Mouse (Mus musculus) neural tube, embryonic 14.5 days (tissue): ENCODE measurements at regions not wholly inside any gene's neighbourhood (a gene's known extent, or its start where the extent isn't known, plus 50 kb on each side); places are given as distances from the start of the nearest gene placed in this dataset.

Experiments used
- ATAC-seq: fragments of 200-750 bp; cut with Nextera tagmentation; 2 replicates; pipeline ENCODE4 v1.8.0; 2017; ENCODE audit warnings: low read depth, mild to moderate bottlenecking, moderate TSS enrichment, moderate library complexity
- H3K27ac ChIP-seq: fragments of 300-500 bp; sonication (generic); 2 replicates; pipeline ENCODE4 v1.5.1; 2014; ENCODE audit warnings: low read depth, mild to moderate bottlenecking, control low read depth, low read length, moderate library complexity, mixed read lengths
- H3K27me3 ChIP-seq: fragments of 300-500 bp; sonication (generic); 2 replicates; pipeline ENCODE4 v1.6.1; 2014; ENCODE audit warnings: low read length; ENCODE audit not compliant: control insufficient read depth, insufficient read depth
- H3K36me3 ChIP-seq: fragments of 300-500 bp; sonication (generic); 2 replicates; pipeline ENCODE4 v1.6.1; 2014; ENCODE audit warnings: low read length, mixed read lengths; ENCODE audit not compliant: control insufficient read depth, insufficient read depth
- H3K4me1 ChIP-seq: fragments of 300-500 bp; sonication (generic); 2 replicates; pipeline ENCODE4 v1.6.1; 2014; ENCODE audit warnings: low read length; ENCODE audit not compliant: control insufficient read depth, insufficient read depth
- H3K4me2 ChIP-seq: fragments of 300-500 bp; sonication (generic); 2 replicates; pipeline ENCODE4 v1.6.1; 2014; ENCODE audit warnings: mild to moderate bottlenecking, low read depth, low read length, control low read depth
- H3K4me3 ChIP-seq: fragments of 300-500 bp; sonication (generic); 2 replicates; pipeline ENCODE4 v1.5.1; 2014; ENCODE audit warnings: low read depth, low read length, control low read depth, mixed read lengths
- H3K9ac ChIP-seq: fragments of 300-500 bp; sonication (generic); replicated peaks from 2 replicates; pipeline ENCODE4 v1.6.1; 2014; ENCODE audit warnings: low read depth, mild to moderate bottlenecking, control low read depth, low read length, mixed read lengths
- H3K9me3 ChIP-seq: fragments of 300-500 bp; sonication (generic); 2 replicates; pipeline ENCODE4 v1.6.1; 2016; ENCODE audit warnings: low read length; ENCODE audit not compliant: control insufficient read depth
- WGBS: fragments of 180-500 bp; shearing (Covaris S2); extraction: QIAGEN DNeasy Blood & Tissue Kit; methylation state at CpG from one replicate; pipeline ENCODE4 v1.1.7; 2014; 5-methylcytosine and 5-hydroxymethylcytosine counted together

DNA sequence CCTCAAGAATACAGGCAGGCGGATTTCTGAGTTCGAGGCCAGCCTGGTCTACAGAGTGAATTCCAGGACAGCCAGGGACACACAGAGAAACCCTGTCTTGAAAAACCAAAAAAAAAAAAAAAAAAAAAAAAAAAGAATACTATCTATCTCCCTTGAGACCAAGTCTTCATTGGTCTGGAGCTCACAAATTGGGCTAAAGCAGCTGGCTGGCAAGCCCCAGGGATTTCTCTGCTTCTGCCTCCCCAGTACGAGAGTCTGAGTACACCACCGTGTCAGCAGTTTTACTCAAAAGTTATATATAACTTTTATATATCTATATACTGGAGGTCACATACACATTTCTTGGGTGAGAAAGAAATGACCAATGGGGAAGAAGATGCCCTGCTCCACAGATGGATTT, 229.2 kb downstream of the Zfp36l1 start:
- Histone ChIP-seq H3K9ac (no peak overlapping the region), H3K27ac (no peak overlapping the region), H3K4me1 (peaks cover 19% of the 10 kb centered on the region; the same call in 1 of the 2 replicates), H3K27me3 (no peaks in the 10 kb centered on the region), H3K4me2 (no peak overlapping the region), H3K9me3 (no peaks in the 10 kb centered on the region), H3K4me3 (no peak overlapping the region), H3K36me3 (no peaks in the 10 kb centered on the region)
- 93% methylated on average over 4 of the region's 4 CpGs for WGBS
- ATAC-seq = no peak

DNA sequence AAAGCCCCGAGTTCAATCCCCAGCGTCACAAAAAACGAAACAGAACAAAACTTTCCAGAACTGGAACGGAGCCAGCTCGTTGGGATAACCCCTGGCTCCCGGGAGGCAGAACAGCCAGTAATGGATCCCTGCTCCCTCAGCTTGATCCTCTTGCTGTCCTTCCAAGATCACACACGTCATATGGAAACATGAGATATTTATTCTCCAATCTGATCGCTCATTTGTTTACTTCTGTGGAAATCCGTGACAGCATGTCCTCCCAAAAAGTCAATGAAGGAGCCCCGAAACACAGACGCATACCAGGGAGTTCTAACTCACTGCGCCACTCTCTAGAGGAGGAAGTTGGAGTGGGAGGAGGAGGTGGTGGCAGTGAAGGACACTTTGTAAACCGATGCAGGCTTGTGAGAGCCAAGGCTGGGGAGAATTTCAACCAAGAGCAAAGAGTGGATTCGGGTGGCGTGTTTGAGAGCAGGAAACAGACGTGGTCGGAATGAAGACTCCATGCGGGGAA, 232.0 kb downstream of the Zfp36l1 start:
- Histone ChIP-seq H3K27me3 (no peaks in the 10 kb centered on the region), H3K27ac (peak overlapping the region; percentile 23; the same call in 1 of the 2 replicates), H3K4me3 (no peak overlapping the region), H3K4me2 (no peak overlapping the region), H3K4me1 (peaks cover 16% of the 10 kb centered on the region; the same call in 1 of the 2 replicates), H3K9me3 (no peaks in the 10 kb centered on the region), H3K36me3 (no peaks in the 10 kb centered on the region), H3K9ac (no peak overlapping the region)
- ATAC-seq = no peak
- 48% methylated on average over 18 of the region's 18 CpGs for WGBS

DNA sequence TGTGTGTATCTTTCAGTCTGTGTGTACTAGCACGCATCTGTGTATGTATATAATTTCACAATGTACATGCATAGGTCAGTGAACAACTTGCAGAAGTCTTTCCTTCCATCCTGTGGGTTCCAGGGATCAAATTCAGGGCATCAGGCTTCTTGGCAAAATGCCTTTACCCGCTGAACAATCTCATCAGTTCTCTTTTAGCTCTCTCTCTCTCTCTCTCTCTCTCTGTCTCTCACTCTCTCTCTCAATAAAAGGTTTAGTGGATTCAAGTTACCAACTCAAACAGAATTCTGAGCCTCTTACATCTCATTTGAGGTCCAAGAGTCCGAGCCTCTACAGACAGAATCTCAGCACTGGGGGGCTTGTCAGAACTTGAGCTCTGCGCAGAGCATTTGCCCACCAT, 232.5 kb downstream of the Zfp36l1 start:
- Histone ChIP-seq H3K4me1 (peaks cover 16% of the 10 kb centered on the region; the same call in 1 of the 2 replicates), H3K9me3 (no peaks in the 10 kb centered on the region), H3K4me2 (no peak overlapping the region), H3K27ac (peak overlapping the region; percentile 23; the same call in 1 of the 2 replicates), H3K9ac (no peak overlapping the region), H3K36me3 (no peaks in the 10 kb centered on the region), H3K27me3 (no peaks in the 10 kb centered on the region), H3K4me3 (no peak overlapping the region)
- no peak for ATAC-seq
- 53% methylated on average over 4 of the region's 4 CpGs for WGBS

DNA sequence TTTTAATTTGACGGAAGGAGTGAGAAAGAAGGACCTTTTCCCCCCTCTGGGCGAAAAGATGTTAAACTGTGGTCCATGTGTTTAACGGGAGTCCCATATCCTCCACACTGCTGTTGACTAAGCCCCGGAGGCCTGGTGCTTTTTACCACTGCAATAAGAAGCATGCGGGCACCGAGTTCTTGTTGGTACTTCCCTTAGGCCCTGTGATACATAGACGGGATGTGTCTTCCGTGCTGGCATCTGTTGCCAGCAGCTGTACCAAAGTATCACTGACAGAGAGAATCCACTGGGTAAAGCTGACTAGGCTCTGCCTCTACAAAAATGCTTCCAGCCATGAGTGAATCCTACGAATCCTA, 232.9 kb downstream of the Zfp36l1 start:
- H3K27ac ChIP-seq = peak overlapping the region; percentile 61
- no peaks in the 10 kb centered on the region for H3K36me3 ChIP-seq
- H3K27me3 ChIP-seq = no peaks in the 10 kb centered on the region
- WGBS = 11% methylated on average over 9 of the region's 9 CpGs
- H3K4me2 ChIP-seq = no peak overlapping the region
- H3K4me3 ChIP-seq = no peak overlapping the region
- no peaks in the 10 kb centered on the region for H3K9me3 ChIP-seq
- peaks cover 16% of the 10 kb centered on the region; the same call in 1 of the 2 replicates for H3K4me1 ChIP-seq
- no peak overlapping the region for H3K9ac ChIP-seq
- peak; percentile 73 for ATAC-seq

DNA sequence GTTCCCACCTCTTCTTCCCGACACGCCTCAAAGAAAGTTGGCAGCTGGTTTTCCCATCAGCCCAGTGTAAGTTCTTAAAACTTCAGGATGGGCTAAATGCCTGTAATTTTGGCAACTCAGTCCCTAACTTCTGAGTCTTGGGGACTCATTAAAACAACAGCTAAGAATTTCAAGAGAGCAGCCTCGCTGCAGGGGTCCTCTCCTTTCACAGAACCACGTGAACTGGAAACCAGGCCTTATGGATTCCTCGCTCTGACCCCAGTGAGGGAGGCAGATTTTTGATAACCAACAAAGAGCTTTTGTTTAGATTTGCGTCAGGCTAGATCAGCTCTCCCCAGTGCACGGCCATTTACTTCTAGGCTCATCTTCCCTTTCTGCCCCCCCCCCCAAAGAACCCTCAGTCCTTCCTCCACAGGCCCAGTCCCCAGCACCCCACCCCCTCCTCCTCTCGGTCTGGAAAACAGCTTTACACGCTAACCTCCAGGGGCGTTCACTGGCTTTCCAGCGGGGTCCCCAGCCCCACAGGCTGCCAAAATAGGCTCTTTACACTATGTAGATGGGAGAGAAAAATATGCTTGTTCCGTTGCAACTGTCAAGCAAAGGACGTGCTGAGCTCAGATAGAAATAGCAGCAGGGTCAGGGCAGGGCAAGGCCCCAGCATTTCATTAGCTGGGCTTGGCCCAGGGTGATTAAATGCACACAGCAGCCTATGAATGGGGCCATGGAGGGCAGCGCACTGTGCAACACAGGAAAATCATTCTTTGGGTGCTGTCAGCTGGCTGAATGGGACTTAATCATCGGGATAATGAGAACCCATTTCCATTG, 233.5 kb downstream of the Zfp36l1 start:
- 4% methylated on average over 15 of the region's 15 CpGs for WGBS
- no peak overlapping the region; the same call in 1 of the 2 replicates for H3K4me2 ChIP-seq
- no peaks in the 10 kb centered on the region for H3K36me3 ChIP-seq
- H3K4me3 ChIP-seq = no peak overlapping the region
- H3K9ac ChIP-seq = no peak overlapping the region
- peak; percentile 92 for ATAC-seq
- H3K4me1 ChIP-seq = peaks cover 16% of the 10 kb centered on the region; the same call in 1 of the 2 replicates
- H3K27me3 ChIP-seq = no peaks in the 10 kb centered on the region
- H3K9me3 ChIP-seq = no peaks in the 10 kb centered on the region
- peak overlapping the region; percentile 61 for H3K27ac ChIP-seq

DNA sequence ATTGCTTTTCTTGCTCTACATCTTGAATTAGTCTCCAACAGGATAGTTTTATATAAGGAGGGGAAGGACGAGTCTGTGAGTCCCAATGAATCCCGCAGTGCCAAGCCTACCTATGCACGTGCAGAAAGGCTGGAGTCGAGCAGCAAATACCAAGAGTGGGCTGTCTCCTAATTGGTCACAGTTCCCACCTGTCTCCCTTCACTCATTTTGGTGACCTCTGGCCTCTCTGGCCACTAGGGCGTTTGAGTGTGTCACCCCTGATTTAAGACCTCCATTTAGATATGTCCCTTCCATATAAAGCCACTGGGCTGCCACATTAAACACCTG, 234.1 kb downstream of the Zfp36l1 start:
- H3K9ac ChIP-seq = no peak overlapping the region
- peak overlapping the region; percentile 61; the same call in 1 of the 2 replicates for H3K27ac ChIP-seq
- 21% methylated on average over 5 of the region's 5 CpGs for WGBS
- no peaks in the 10 kb centered on the region for H3K27me3 ChIP-seq
- peaks cover 16% of the 10 kb centered on the region; the same call in 1 of the 2 replicates for H3K4me1 ChIP-seq
- ATAC-seq = no peak
- H3K9me3 ChIP-seq = no peaks in the 10 kb centered on the region
- no peak overlapping the region for H3K4me2 ChIP-seq
- H3K4me3 ChIP-seq = no peak overlapping the region
- H3K36me3 ChIP-seq = no peaks in the 10 kb centered on the region

DNA sequence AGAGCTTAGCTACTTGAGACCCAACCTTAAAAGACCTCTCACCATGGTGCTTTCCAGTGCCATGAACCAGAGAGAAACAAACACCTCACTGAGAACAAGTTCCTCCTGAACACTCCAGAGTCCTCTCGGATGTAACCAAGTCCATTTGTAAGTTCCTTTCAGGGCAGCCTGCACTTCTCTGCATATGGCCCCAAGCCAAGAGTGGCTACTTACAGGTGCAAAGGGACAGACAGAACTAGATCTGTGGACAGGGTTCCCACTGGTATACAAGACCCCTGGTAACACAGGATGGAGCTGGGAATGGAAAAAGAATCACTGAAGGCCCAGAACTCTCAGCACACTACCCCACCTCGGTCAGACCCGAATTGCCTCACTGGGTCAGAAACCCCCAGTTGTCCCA, 234.7 kb downstream of the Zfp36l1 start:
- 82% methylated on average over 3 of the region's 3 CpGs for WGBS

DNA sequence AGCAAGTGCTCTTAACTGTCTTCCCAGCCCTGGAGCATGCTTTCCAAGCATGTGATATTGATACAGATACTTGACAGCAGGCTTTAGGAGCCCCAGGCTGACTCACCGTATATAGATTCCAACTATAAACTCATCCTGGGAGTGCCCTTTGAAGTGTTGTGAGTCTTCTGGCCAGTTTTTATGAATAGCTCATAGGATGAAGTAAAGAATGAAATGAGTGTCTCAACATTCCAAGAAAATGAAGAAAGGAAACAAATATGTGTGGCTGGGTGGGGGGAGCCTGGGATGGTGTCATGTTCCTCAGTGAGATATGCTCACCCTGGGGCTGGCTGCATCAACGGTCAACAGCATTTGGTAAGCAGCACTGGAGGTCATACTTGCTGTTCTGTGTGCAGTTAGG, 238.5 kb downstream of the Zfp36l1 start:
- Histone ChIP-seq H3K4me2 (no peak overlapping the region), H3K4me1 (peaks cover 6% of the 10 kb centered on the region; the same call in 1 of the 2 replicates), H3K9ac (no peak overlapping the region), H3K27ac (no peak overlapping the region), H3K36me3 (no peaks in the 10 kb centered on the region), H3K27me3 (no peaks in the 10 kb centered on the region), H3K9me3 (no peaks in the 10 kb centered on the region), H3K4me3 (no peak overlapping the region)
- WGBS = 78% methylated on average over 2 of the region's 2 CpGs
- ATAC-seq = no peak

More for the DNA sequence above, 234.7 kb downstream of the Zfp36l1 start:
- H3K9me3 ChIP-seq = no peaks in the 10 kb centered on the region
- ATAC-seq = no peak
- no peak overlapping the region for H3K27ac ChIP-seq
- no peaks in the 10 kb centered on the region for H3K36me3 ChIP-seq
- no peak overlapping the region for H3K4me3 ChIP-seq
- H3K27me3 ChIP-seq = no peaks in the 10 kb centered on the region
- H3K9ac ChIP-seq = no peak overlapping the region
- H3K4me1 ChIP-seq = peaks cover 16% of the 10 kb centered on the region; the same call in 1 of the 2 replicates
- no peak overlapping the region for H3K4me2 ChIP-seq

DNA sequence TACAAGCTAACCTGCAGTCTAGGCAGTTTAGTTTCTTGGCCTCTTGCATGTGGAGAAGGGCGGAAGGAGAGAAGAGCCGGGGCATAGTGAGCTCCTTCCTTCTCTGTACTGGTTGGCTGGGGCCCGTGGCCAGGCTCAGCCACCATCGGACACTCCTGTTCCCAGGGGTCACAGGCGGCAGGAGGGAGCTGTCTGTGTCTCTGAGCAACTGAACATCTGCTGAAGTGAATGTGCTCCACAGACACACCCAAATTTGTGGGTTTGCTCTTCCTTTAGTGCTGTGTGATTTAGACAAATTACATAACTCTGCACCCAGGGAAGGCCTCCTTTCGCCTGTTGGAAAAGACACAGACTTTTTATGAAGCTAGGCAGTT, 247.6 kb downstream of the Zfp36l1 start:
- Histone ChIP-seq H3K4me1 (no peaks in the 10 kb centered on the region), H3K36me3 (no peaks in the 10 kb centered on the region), H3K9me3 (no peaks in the 10 kb centered on the region), H3K27me3 (no peaks in the 10 kb centered on the region), H3K4me2 (no peak overlapping the region), H3K4me3 (no peak overlapping the region), H3K9ac (no peak overlapping the region), H3K27ac (no peak overlapping the region)
- 69% methylated on average over 6 of the region's 6 CpGs for WGBS
- no peak for ATAC-seq
